Mouse (Mus musculus) left cerebral cortex, postnatal 36 days (tissue): ENCODE results near the gene Npy5r. TPM values are rescaled to one million over a fixed set of nuclear protein-coding genes. Genes with fewer than 3 reads are reported as not detected.

Experiments used
- DNase-seq, 2 experiments: peaks; one replicate each; pipeline ENCODE4 v3.0.0; 2021 to 2022; ENCODE audit warnings: low spot score in 2 of 2, mixed read lengths in 1 of 2
- intact Hi-C: fragments of 180-260 bp; cut with DNase I; formaldehyde crosslinking; loops from one replicate; pipeline ENCODE4 v1.15.1; 2025
- total RNA-seq, 2 experiments: library from RNA; stranded (reverse); gene quantifications; 2 replicates each; pipeline ENCODE4 v1.2.3; 2021

Gene Npy5r
- 1 to 10 TPM; 6.9 to 7.0 TPM for total RNA-seq

DNA sequence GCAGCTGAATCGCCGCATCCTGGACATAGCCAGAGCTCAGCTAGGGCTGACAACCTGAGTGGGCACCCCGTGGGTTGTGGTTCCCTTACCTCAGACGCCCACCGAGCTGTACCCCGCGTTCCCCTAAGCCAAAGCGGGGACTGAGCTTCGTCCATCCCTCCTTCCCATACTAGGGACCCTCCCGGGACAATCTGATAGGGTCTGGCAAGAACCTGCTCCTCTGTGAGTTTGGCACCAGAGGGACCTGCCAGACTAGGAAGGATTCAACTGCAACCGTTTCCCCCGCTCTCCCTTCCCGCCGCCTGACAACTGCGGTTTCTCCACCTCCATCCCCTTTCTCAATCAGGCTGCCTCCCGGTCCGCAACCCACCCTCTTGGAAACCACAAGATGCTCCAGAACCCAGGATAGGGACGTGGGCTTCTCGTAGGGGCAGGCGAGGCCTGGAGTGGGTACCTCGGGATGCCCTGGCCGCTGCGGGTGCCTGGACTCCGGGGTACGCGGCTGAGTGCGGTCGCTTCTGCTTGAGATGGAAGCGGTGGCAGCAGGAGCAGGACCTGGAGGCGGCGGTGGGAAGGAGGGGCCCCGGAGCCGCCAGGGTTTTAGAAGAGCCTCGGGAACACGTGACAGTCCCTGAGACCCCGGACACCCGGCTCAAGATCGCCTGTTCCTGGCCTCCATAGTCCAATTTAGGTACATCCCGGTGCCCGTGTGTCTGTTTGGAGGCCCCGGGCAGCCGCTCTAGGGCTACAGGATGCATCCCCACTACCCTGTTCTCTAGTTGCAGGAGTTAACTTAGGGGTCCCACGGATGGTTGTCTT, at the start of gene Npy5r:
TSS of gene Npy5r (minus strand) at position 618 of the 819 bp plus-strand sequence.
- peak; percentile 60 to 62 for DNase-seq
- intact Hi-C loops, result no loop called here

GRCm38 (mm10) chr8:66731957-66732356, 44.0 kb upstream of the Npy5r start:
- DNase-seq, result no peak
- intact Hi-C loops, result no loop called here

GRCm38 (mm10) chr8:66729446-66729845, 41.5 kb upstream of the Npy5r start:
- DNase-seq, result no peak
- intact Hi-C loops, result no loop called here

GRCm38 (mm10) chr8:66722835-66723234, 34.9 kb upstream of the Npy5r start:
- DNase-seq, result no peak
- intact Hi-C loops, result no loop called here

- no peak for DNase-seq
- intact Hi-C loops, result no loop called here
These were observed 26.5 kb upstream of the Npy5r start for GRCm38 (mm10) chr8:66714324-66714975.

GRCm38 (mm10) chr8:66698782-66699181, 10.9 kb upstream of the Npy5r start:
- intact Hi-C loops, result loop anchor here (5.0 kb wide), 2 partner anchors 84 to 164 kb away; partner anchors contain the start of gene Naf1
- DNase-seq, result no peak

GRCm38 (mm10) chr8:66698011-66698410, 10.1 kb upstream of the Npy5r start:
- DNase-seq, result peak; percentile 18 to 34
- intact Hi-C loops, result loop anchor here (5.0 kb wide), 2 partner anchors 84 to 164 kb away; partner anchors contain the start of gene Naf1

GRCm38 (mm10) chr8:66696970-66697843, 9.3 kb upstream of the Npy5r start, which contains the start of gene Npy1r:
Gene Npy1r (plus strand): TSS chr8:66697192.
- intact Hi-C loops, result loop anchor here (2.0 to 5.0 kb wide), 3 partner anchors 85 to 708 kb away; partner anchors contain the start of gene Naf1
- peak; percentile 67 to 69 for DNase-seq

DNA sequence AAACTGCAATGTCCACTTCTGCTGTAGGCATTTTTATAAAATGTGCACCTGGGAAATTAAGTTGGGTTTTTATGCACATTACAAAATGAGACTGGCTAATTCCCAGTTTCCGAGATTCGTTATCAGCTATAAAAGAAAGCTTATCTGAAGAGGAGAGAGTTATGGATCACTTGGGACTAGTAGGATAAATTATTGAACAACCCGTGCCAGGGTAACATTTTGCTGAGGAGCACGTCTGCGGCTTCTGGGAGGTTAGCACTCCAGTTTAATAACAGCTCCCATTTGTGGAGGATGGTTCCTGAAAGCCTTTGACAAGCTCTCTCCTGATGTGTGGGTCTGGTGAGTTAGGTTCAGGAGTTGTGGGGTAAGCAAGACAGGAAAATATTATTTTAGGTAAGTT, 2.5 kb upstream of the Npy5r start:
- intact Hi-C loops, result no loop called here
- DNase-seq, result no peak

- DNase-seq, result no peak
- intact Hi-C loops, result no loop called here
These were observed 871 bp upstream of the Npy5r start for GRCm38 (mm10) chr8:66688799-66689198.

DNA sequence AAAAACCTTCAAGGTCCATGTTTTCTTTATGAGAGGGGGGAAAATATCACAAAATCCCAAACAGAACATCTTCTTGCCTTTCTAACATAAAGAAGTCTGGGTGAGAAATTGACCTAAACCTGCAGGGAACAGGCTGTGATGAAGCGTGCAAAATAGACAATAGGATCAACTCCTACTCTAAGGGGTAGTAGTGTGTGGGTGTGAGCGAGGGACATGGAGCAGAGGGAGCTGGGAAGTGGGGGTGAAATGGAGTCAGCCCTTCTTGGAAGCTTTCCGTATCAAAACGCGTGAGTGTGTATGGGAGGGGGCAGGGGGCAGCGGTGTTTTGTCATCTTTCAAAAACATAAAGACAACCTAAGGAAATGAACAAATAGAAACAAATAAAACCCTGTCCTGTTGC, 467 bp upstream of the Npy5r start:
- intact Hi-C loops, result no loop called here
- DNase-seq, result no peak

- no peak for DNase-seq
- intact Hi-C loops, result no loop called here
These were observed 6.7 kb downstream of the Npy5r start for GRCm38 (mm10) chr8:66681261-66681660.

DNA sequence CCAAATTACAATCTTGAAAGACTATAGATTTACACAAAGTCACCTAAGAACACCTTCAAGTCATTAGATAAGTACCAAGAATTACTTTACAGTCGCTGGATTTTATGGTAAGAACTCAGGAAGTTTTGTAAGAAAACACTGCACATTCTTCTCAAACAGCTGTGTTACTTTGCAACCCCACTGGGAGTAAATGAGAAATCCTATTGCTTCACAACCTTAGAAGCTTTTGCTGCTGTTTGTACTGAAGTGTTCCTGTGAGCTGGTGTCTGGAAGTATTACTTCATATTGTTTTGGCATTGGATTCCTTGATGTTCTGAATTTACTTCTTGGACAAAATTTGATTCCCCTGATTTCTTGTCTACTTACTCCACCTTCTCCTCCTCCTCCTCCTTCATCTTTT, 57.2 kb downstream of the Npy5r start:
- no peak for DNase-seq
- intact Hi-C loops, result no loop called here

Other genes starting within 250 kb of the Npy5r start
- gene Tma16, start 201.6 kb downstream of the Npy5r start, total RNA-seq, result 10 to 100 TPM in 1 of 2 experiments, 1 to 10 TPM in 1; 8.5 to 11.9 TPM
- under 1 TPM; 0.11 to 0.12 TPM for gene Tktl2, start 176.4 kb downstream of the Npy5r start, total RNA-seq
- gene Npy1r, start 9.1 kb upstream of the Npy5r start, total RNA-seq, result 10 to 100 TPM; 27.3 to 28.9 TPM
- gene Naf1, start 172.1 kb upstream of the Npy5r start, total RNA-seq, result 10 to 100 TPM; 14.6 to 15.7 TPM